Mouse (Mus musculus) kidney, adult 9 months (tissue): ENCODE measurements around the gene Cpne6.

ENCODE experiments used
- DNase-seq: peaks from one replicate; pipeline ENCODE4 v3.0.0; 2022

The Cpne6 gene

DNA sequence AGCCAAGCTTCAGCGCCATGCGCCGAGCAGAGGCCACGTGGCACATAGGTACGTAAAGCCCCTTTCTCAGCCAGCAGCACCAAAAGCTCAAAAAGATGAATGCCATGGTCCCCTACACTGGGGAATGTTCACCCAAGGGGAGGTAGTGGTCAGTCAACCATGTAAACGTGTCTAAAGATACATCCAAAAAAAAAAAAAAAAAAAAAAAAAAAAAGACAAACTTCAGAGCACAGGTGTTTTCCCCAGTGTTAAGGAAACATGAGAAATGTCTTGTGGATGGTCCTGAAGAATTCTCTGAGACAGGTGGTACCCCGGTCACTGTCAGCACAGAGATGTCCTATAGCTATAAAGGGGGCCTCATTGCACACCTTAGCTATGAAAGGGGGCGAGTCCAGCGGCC, 4.6 kb upstream of the Cpne6 start:
- DNase-seq: no peak

DNA sequence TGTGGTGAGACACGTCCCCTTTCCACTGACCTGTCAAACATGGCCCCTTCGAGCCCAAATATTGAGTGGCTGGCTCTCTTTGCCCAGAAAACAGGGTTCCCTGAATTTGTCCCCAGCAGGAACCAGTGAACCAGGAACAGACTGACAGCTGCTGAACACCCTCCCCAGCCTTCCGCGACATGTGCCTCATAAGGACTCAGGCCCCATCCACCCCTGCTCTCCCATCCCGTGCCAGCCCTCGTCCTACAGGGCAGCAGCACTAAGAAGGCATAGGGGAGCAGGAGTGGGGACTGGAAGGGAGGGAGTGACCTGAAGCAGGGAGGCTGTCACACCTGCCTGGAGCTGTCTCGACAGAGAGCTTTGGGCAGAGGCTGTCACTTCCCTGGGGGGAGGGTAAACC, 2.4 kb upstream of the Cpne6 start:
- no peak for DNase-seq

DNA sequence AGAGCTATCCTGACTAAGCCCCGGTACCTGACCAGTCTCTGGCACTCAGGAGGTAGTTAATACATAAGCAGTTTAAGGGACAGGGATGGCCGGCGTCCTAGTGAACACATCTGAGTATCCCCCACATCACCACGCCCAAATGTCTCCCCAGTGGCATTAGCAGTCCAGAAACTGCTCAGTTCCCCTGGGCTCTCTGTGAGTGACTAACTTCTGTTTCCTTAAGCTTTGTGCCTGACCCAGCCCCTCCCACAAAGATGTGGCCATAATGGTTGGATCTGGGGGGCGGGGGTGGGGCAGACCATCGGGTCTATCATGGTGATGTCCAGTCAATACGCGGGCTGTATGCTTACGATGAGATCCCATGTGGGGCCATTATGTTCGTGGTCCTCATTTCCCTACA, 705 bp upstream of the Cpne6 start:
- DNase-seq: no peak

DNA sequence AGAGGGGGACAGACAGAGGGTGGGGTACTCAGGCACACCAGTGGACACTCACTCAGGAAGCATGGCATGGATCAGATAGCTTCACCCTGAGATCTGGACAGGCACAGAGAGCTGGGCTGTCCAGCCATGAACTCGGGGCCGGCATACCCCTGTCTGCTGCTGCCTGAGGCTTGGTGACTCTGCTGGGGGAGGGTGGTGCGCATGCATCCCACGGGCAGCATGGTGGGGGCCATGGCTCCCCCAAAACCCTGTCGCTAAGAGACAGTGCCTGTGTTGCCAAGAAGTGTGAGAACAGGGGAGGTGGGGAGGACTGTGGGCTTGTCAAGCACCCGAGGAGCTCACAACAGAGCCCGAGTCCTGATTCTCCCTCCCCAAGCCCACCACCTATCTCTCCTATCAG, 792 bp downstream of the Cpne6 start:
- no peak for DNase-seq

DNA sequence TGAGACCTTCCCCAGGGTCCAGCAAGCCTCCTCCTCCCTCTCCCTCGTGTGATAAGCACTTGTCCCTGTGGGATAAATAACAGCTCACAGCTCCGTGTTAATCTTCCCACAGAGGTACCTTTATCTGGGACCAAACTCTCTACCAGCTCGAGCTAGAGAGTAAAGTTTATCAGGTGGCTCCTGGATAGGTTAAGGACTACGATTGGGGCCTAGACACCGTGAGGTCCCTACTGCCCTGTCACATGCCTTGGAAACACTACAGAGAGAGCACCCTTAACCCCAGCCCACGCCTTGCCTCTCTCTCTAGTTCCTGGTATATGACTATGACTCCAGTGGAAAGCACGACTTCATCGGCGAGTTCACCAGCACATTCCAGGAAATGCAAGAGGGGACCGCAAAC, 3.7 kb downstream of the Cpne6 start:
- no peak for DNase-seq

DNA sequence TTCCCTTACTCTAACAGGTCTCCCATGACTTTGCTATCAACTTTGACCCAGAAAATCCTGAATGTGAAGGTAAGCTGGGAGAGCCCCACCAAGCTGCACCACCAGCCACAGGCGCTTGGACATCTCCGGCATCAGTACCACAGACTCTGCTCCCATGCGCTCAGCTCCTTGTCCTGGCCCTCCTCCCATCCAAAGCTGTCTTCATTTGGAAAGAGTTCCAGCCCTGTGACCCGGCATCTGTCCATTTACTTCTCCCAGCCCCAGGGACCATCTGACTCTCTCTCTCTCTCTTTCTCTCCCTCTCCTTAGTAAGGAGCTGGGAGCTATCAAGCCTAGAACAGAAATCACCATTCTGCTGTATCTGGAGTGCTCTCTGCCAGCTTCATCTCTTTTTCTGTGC, 5.6 kb downstream of the Cpne6 start:
- DNase-seq: no peak

DNA sequence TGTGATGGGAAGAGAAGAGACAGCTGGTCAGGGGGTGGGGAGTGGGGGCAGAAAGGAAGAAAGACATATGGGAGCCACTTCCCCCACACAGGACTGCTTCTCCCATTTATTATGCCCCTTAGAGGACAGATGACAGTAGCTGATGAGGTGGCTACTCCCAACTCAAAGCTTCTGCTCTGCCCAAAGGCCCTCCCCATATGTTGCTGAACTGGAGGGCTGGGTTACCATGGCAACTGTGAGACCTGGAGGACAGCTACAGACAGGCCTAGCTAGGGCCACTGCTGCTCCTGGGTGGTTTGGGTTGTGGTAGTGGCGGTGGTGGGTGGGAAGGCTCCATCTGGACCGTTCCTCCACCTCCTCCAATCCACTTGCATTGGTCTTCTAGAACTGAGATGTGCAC, 8.7 kb downstream of the Cpne6 start:
- no peak for DNase-seq

DNA sequence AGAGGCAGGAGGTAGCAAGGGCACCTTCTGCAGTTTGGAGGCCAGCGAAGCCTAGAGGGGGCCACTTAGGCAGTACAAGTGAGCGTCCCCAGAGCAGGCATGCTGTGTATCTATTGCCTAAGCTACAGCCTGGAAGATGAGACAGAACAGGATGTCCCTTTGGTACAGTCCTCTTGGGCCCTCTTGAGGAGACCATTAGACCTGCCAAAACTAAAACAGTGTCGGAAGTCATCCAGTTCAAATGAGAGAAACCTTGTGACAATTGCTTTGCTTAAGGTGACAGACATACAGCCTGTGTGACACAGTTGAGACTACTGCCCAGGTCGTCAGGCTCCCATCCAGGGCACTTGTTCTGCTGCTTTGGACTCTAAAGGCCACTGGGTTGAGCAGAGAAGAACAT, 9.4 kb downstream of the Cpne6 start:
- no peak for DNase-seq

DNA sequence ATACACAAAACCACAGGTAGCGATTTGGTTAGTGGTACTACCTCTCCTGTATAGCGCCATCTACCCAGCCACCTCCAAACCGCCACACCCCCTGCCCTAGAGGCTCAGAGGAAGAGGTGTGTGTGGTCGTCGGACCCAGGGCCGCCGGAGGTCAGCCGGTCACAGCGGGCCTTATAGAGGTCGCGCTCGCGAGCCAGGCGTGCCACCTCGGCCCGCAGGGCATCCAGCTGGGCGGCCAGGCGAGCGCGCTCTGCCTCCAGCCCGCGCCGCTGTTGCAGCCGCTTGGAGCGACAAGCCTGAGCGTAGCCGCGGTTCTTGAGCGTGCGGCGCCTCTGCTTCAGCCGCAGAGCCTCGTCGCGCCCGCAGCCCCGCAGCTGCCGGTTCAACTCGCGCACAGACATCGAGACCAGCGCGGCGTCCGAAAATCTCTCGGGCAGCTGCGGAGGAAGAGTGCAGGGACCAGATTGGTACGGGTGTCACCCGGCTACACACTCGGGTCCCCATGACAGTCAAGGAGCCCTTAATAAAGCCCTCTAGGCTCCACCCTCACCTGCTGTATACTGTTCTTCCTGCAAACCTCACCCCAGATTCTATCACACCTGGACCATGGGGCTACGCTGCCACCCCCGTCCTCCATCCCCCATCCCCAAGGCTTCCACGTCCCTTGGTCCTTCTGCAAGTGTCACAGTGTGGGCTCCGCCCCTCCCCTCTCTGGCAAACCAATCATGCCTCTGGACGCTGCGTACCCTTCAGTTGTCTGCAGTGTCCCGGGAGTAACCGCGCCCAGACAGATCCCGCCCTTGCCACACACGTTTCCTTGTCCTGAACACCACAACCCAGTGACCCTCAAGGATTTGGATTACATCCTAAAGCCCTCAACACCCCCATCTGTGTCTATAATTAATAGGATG, 10.5 kb downstream of the Cpne6 start:
- DNase-seq: no peak

DNA sequence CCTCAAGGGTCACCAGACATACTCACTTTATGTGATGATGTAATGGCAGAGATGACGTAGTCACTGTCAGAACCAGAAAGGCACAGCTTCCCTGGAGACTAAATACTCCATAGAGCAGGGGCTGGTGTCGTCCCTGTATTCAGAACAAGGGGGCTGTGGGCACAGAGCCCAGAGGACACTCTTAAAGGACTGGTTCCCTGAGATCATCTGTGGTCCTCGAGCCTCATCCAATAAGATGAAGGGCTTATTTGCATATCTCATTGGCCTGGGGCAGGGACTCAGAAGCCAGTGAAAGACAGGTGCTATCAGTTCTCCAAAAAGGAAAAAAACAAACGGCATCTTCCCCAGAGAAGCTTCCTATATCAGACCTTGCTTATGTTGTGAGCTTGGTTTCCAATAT, 13.8 kb downstream of the Cpne6 start:
- DNase-seq: no peak

DNA sequence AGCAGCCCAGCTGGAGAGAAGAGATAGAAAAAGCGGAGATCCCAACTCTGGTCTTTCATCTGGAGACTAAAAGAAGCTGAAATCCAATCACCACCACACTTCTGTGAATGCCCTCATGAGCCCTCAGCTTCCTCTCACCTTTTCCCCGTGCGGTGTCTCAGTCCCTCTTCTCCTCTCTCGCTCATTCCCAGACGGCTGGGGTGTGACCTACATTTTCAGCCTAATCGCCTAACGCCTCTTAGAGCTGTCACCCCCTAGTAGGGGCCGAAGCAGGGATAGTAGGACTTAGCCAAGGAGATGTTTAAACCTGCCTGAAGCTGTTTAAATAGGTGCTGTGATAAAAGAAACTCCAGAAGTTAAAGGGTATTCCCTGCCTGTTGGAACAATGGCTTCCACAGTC, 14.5 kb downstream of the Cpne6 start, which contains the start of gene Nrl:
Gene Nrl (minus strand): TSS at position 197 of the 400 bp plus-strand sequence.
- DNase-seq: no peak

DNA sequence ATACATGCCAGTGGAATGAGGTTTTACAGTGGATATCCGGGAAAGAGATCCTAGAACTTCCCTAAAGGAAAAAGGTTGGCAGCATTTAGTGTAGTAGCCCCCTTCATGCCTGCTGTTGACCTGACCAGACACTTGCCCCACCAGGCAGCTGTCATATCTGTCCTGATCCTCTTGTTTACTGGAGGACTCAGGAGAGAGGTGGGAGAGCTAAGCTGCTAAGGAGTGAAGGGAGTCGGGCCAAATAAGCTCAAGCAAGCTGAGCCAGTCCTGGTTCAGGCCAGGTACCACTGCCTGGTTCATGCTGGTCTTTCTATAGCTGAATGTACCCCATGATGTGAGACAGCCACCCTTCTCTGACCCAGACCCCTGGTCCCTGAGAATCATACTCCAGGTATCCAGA, 16.4 kb downstream of the Cpne6 start:
- DNase-seq: no peak

DNA sequence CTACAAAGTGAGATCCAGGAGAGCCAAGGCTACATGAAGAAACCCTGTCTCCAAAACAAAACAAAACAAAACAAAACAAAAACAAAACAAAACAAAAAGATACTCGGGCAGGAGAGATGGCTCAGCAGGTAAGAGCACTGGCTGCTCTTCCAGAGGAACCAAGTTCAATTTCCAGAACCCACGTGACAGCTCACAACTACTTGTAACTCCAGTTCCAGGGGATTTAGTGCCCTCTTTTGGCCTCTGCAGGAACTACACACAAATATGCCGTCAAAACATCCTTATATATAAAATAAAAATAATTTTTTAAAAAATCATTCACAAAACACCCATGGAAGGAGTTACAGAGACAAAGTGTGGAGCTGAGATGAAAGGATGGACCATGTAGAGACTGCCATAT, 17.7 kb downstream of the Cpne6 start:
- DNase-seq: peak; percentile 68

DNA sequence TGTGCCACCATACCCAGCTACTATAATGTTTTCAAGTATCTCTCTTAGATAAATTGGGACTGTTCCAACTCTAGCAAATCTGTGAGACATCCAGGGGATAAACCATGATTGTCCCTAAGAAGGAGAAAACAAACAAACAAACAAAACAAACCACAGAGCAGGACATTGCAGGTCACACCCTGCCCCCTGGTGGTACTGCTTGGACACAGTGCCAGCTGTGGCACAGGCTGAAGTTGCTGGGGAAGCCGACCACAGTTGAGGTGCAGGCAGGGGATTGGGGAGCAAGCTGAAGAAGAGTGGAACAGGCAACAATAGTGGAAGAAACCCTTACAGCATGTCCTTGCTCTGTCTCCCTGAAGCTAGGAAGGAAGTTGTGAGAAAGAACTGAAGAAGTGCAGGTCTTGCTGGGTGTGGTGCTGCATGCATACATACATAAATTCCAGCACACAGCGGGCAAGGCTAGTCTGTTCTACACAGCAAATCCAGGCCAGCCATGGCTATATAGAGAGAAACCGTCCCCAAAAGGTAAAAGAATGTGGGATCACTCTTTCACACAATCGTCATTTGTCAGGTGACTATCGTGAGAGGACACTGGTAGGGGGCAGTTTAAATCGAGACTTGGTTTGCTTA, 26.0 kb downstream of the Cpne6 start:
- DNase-seq: peak; percentile 53

DNA sequence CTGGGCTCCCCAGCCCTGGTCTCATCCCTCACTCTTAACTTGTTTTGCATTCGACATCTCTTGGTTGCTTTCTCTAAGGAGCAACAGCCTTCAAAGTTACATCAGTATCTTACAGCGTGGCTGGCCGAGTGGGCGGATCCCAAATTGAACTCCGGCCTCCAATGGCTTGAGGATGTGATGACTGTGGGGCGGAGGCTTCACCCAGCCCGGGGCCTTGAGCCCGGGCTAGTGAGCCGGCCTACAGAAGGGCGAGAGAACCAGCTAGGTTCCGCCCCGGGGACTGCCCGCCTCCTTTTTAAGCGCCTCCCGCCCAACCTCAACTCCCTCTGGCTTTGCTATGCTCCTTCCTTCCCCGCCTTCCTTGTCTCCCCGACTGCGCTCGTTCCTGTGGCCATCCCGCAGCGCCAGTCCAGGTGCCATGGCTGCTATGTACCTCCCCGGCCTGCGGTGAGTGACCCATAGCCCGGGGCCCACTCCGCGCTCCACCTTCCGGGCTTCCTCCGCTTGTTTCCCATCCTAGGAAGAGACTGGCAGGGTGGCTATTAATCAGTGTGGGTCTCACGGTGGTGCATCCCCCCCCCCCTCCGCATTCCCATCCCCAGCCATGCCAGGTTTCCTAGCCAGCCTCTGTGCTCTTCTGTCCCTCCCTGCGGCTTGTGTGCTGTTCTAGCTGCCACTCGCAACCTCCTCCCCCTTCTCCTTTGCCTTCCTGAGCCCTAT, 30.0 kb downstream of the Cpne6 start, which contains the start of gene Pck2:
Gene Pck2 (plus strand): TSS at position 200 of the 720 bp plus-strand sequence.
- DNase-seq: peak; percentile 92

DNA sequence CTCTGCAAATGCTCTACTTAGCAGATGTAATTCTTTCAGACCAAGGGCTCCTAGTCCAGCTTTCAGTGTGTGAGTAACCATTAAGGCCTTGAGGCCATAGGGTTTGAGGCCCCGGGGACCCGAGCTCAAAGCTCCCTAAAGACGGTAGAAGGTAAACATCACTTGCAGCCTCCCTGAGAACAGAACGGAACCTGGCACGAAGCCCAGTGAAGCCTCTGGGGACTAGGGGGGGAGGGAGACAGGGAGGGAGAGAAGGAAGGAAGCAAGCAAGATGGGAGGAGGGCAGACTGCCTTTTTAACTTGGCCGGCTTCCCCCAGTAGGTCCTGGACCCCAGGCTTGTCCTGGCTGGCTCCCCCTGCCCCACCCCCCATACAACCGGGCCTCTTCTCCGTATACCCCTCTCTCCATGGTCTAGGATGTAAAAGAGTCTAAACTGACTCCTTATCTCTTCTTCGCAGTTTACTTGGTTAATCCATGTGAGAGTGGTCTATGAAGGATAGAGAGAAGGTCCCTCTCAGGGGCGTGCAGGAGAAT, 30.6 kb downstream of the Cpne6 start:
- peak; percentile 71 for DNase-seq

DNA sequence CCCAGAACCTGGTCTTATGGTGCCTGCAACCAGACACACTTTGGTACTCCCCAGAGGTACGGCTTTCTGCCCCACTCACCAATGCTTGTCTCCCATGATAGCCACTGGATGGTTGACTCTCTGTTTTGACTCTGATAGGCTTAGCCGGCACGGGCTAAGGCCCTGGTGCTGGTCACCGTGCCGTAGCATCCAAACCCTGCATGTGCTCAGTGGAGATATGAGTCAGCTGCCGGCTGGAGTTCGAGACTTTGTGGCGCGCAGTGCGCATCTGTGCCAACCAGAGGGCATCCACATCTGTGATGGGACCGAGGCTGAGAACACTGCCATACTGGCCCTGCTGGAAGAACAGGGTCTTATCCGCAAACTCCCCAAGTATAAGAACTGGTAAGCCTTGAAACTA, 32.0 kb downstream of the Cpne6 start:
- DNase-seq: no peak

DNA sequence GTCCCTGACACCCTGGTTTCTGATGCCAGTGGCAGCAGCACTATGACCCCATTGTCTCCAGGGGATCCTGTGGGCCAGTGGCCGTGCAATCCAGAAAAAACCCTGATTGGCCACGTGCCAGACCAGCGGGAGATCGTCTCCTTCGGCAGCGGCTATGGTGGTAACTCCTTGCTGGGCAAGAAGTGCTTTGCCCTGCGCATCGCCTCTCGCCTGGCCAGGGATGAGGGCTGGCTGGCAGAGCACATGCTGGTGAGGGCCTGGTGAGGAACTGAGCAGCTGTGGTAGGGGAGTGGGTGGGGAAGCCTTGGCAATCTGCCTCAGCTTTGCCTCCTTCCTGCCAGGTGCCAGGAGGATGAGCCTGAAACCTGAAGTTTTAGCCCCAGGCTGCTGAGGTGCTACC, 34.1 kb downstream of the Cpne6 start:
- DNase-seq: no peak

DNA sequence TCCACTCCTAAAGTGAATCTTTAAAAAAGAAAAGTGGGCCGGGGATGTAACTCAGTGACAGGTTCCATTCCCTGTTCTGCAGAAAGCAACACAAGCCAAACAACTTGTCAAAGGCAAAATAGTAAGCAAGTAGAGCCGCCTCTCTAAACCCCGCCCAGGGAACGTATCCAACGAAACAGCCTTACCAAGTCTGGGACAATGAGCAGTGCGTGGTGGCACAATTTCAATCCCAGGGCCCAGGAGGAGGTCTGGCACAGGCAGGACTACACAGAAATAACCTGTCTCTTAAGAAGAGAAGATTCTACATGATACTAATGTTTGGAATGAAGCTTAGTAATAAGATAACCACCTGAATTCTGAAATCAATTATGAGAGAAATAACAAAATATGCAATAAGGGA, 39.9 kb downstream of the Cpne6 start:
- DNase-seq: no peak

DNA sequence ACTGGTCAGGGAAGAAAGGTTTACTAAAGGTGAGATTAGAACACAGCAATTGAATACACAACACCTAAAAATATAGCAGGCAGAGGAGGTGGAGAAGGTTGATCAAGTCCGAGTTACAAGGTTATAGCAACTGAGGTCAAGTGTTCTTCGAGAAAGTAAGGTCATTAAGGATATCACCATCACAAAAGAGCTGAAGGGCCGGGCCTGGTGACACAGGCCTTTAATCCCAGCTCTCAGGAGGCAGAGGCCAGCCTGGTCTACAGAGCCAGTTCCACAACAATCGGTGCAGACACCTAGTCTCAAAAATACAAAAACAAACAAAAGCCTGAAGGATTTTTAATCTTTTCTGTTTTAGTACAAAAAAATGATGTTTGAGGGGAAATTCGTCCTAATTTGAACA, 41.1 kb downstream of the Cpne6 start:
- no peak for DNase-seq

DNA sequence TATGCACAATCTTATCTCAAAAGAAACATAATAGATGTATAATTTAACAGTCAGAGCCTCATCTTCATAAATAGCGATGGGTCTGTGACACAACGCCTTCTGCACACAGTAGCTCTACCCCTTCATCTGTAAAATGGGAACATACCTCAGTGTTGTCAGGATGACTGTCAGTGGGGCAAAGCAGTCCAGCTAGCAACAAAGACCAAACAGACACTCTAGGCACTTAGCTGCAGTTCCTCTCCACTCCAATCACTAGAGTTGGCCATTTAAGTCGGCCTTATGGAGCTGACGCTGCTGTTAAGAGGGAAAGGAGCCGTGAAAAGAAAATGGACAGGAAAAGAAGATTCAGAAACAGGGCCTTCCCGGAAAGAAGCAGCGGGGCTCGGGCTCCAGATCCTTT, 41.5 kb downstream of the Cpne6 start:
- DNase-seq: no peak

DNA sequence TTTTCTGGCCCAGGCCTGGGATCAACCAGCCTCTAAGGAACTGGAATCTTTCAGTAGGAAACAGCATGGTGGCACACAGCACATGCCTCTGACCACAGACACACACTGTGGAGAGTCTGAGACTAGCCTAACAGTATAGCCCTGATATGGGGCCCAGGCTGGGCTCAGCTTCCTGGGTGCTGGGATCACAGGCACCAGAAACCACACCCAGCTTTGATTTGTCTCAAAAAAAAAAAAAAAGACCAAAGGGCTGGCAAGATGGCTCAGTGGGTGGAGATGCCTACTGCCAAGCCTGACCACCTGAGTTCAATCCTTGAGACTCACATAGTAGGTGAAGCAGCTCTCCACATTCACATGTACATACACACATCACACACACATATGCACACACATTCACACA, 44.4 kb downstream of the Cpne6 start:
- no peak for DNase-seq

DNA sequence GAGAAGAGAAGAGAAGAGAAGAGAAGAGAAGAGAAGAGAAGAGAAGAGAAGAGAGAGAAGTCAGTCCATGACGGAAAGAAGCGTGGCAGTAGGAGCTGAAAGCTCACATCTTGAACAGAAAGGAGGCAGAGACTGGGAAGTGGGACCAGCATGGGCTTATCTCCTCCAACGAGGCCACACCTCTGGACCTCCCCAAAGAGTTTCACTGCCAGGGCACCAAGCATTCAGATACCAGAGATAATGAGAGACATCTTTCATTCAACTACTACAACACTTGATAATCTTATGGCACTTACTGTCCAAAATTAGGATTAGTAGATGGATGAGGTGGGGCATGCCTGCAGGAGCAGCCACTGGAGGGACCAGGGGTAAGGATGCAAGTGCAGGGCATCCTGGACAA, 45.5 kb downstream of the Cpne6 start:
- no peak for DNase-seq

DNA sequence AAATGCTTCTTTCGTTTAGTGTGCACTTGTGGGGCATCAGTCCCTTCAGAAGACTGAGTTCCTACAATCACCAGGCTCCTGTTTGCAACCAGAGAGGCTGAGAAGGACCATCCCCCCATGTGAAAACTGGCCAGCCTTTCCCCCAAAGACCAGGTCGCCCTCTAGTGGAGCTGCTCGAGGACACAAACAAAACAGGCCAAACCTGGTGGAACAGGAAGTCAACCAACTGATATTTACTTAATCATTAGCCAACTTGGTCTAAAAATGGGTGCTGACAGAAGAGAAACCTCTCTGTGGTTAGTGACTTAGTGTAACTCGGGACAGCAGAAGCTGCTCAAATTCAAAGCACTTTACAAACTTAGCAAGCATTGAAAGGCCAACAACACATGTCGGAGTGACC, 46.8 kb downstream of the Cpne6 start:
- DNase-seq: peak; percentile 95
